Mouse (Mus musculus): ENCODE data around the gene Zpbp2. TPM values are rescaled to one million over a fixed set of nuclear protein-coding genes. Genes with fewer than 3 reads are reported as not detected.

Gene Zpbp2
- not detected in 2 replicates for polyA plus RNA-seq (2014; fragmentation: Nextera tagmentation; extraction: Ambion mirVana)

DNA sequence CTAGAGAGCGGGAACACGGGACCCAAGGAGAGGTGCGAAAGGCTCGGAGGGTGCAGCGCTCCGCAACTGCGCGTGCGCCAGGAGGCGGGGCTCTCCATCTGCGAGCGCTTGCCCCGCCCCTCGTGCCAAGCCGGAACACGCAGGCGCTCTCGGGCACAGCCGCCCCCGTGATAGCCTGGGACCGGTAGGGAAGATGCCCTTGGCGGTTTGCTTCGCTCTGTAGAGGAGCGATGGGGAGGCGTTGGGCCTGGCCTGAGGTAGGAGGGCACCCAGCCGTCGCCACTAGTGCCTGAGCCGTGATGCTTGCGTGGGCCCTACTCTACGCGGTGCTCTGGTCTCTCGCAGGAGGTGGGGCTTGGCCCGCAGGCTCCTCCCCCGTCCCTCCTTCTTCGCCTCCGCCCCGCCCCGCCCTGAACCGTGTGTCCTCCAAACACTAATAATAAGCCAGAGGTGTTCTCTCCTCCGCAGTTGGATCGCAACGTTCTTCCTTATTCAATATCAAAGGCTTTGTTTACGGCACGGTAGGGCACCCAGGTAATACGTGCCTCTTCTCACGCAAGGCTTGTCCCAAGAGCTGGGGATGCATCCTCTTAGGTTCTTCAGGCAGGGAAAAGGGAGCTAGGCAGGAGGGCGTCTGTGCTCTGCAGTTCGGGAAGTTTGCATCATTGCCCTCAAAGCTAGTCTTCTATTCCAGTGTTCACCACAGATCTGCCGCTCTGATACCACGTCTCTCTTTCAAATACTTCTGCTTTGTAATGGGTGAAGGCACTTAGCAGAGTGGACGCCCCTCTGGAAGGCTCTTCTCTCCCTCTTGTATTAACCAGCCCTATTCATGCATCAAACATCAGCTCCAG, at the start of gene Zpbp2:
TSS of gene Zpbp2 (plus strand) at position 123 of the 854 bp plus-strand sequence.
- peak; percentile 98 for ATAC-seq
- peak; percentile 95 for DNase-seq (ENCODE audit: low spot score)
- Histone ChIP-seq H3K9me3 (replicated peaks; ENCODE audit: control insufficient read depth, low read length) (no peaks in the 10 kb centered on the region), H3K4me1 (ENCODE audit: control insufficient read depth, insufficient read depth, low read length) (no peaks in the 10 kb centered on the region), H3K9ac (ENCODE audit: low read length) (peak within 1 kb of the TSS; percentile 71), H3K36me3 (ENCODE audit: control insufficient read depth, insufficient read depth, low read length) (no peaks in the 10 kb centered on the region), H3K27me3 (replicated peaks; ENCODE audit: control insufficient read depth, insufficient read depth, low read length) (peaks cover 38% of the 10 kb centered on the region), H3K27ac (ENCODE audit: low read depth, low read length) (peak within 1 kb of the TSS; percentile 63; the same call in 1 of the 2 replicates), H3K4me2 (ENCODE audit: low read length) (peak within 1 kb of the TSS; percentile 48), H3K4me3 (ENCODE audit: low read depth, low read length) (peak within 1 kb of the TSS; percentile 56)
- WGBS = under 1% methylated on average over 51 of the region's 51 CpGs

DNA sequence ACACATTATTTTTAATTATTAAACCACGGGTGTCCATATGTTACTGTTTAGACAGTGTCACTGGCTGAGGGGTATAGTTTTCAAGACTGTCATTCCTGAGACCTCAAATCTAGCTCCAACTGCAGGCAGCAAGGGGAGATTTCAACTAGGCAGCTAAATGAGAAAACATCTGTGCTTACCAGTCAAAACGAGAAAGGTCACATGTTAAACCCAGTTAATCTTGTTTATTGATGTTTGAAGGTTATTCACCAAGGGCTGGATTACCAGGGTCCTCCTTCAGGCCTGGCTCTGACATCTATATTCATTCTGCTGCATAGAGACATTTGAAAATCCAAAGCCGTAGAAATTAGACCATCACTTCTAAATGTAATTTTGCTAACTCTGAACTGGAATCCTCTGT, 46.0 kb upstream of the Zpbp2 start:
- Histone ChIP-seq H3K9me3 (replicated peaks; ENCODE audit: control insufficient read depth, low read length) (no peaks in the 10 kb centered on the region), H3K4me1 (ENCODE audit: control insufficient read depth, insufficient read depth, low read length) (no peaks in the 10 kb centered on the region), H3K36me3 (ENCODE audit: control insufficient read depth, insufficient read depth, low read length) (no peaks in the 10 kb centered on the region), H3K4me2 (ENCODE audit: low read length) (no peak overlapping the region), H3K27me3 (replicated peaks; ENCODE audit: control insufficient read depth, insufficient read depth, low read length) (peaks cover 6% of the 10 kb centered on the region), H3K4me3 (ENCODE audit: low read depth, low read length) (no peak overlapping the region), H3K9ac (ENCODE audit: low read length) (no peak overlapping the region), H3K27ac (ENCODE audit: low read depth, low read length) (no peak overlapping the region)
- DNase-seq (ENCODE audit: low spot score) = no peak
- WGBS = 73% methylated on average over 3 of the region's 3 CpGs
- no peak for ATAC-seq

DNA sequence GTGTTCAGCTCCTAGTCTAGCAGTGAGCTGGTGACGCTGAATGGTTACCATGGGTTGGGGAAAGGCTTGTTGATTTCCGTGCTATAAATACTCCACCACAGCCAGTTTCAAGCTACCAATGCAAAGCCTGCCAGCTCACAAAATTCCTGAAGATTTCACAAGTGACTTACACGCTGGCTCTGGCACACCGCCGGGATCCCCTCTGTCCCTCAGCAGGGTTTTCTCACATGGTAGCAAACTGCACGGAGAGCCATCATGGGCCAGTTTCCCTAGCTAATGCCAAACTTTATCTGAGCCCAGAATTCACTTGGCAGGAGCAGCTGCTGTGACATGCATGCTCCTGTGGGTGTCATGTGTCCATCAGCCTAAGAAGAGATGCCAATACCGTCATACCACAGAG, 41.5 kb upstream of the Zpbp2 start:
- 82% methylated on average over 7 of the region's 7 CpGs for WGBS
- no peak for ATAC-seq
- DNase-seq (ENCODE audit: low spot score) = peak; percentile 46
- Histone ChIP-seq H3K4me2 (ENCODE audit: low read length) (no peak overlapping the region), H3K27me3 (replicated peaks; ENCODE audit: control insufficient read depth, insufficient read depth, low read length) (no peaks in the 10 kb centered on the region), H3K4me1 (ENCODE audit: control insufficient read depth, insufficient read depth, low read length) (no peaks in the 10 kb centered on the region), H3K4me3 (ENCODE audit: low read depth, low read length) (no peak overlapping the region), H3K9ac (ENCODE audit: low read length) (no peak overlapping the region), H3K36me3 (ENCODE audit: control insufficient read depth, insufficient read depth, low read length) (no peaks in the 10 kb centered on the region), H3K27ac (ENCODE audit: low read depth, low read length) (no peak overlapping the region), H3K9me3 (replicated peaks; ENCODE audit: control insufficient read depth, low read length) (no peaks in the 10 kb centered on the region)

DNA sequence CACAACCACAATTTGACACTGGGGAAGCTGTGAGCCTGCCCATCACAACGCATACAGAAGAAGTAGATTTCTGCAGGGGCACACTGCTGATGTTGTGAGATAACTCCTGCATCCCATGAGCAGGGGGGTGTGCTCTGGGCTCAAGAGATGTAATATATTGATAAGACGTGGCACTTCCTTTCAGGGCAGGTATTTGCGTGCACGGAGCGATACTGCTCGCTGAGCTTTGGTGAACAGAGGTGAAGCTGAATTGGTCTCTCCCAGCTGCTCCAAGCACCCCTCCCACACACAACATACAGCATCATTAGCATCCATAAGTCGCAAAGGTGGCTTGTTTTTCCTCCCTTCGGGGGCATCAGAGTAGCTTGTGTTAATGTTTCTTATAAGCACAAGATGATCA, 40.8 kb upstream of the Zpbp2 start:
- Histone ChIP-seq H3K27ac (ENCODE audit: low read depth, low read length) (no peak overlapping the region), H3K9me3 (replicated peaks; ENCODE audit: control insufficient read depth, low read length) (no peaks in the 10 kb centered on the region), H3K27me3 (replicated peaks; ENCODE audit: control insufficient read depth, insufficient read depth, low read length) (no peaks in the 10 kb centered on the region), H3K4me2 (ENCODE audit: low read length) (no peak overlapping the region), H3K4me1 (ENCODE audit: control insufficient read depth, insufficient read depth, low read length) (no peaks in the 10 kb centered on the region), H3K9ac (ENCODE audit: low read length) (no peak overlapping the region), H3K4me3 (ENCODE audit: low read depth, low read length) (no peak overlapping the region), H3K36me3 (ENCODE audit: control insufficient read depth, insufficient read depth, low read length) (no peaks in the 10 kb centered on the region)
- DNase-seq (ENCODE audit: low spot score) = no peak
- 89% methylated on average over 8 of the region's 8 CpGs for WGBS
- no peak for ATAC-seq

DNA sequence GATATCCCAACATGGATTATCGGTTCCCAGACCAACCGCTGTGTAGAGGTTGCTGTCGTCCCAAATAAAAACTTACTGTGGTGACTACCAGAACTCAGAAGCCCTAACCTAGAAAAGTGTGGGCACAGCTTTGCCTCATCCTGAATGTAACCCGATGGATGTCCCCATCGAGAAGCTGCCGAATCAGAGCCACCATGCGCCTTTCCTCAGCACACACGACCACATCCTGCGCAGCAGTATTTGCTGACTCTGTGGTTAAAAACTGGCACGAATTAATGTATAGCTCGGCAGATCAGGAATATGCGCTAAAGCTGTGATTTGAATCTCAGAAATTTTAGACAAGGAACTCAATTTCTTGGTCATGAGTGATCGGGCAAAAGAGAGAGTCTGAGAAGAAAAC, 38.0 kb upstream of the Zpbp2 start:
- no peak overlapping the region for H3K4me2 ChIP-seq (ENCODE audit: low read length)
- H3K9me3 ChIP-seq (replicated peaks; ENCODE audit: control insufficient read depth, low read length) = no peaks in the 10 kb centered on the region
- no peaks in the 10 kb centered on the region for H3K36me3 ChIP-seq (ENCODE audit: control insufficient read depth, insufficient read depth, low read length)
- WGBS = 95% methylated on average over 13 of the region's 13 CpGs
- H3K9ac ChIP-seq (ENCODE audit: low read length) = no peak overlapping the region
- DNase-seq (ENCODE audit: low spot score) (no peak), ATAC-seq (no peak)
- no peaks in the 10 kb centered on the region for H3K4me1 ChIP-seq (ENCODE audit: control insufficient read depth, insufficient read depth, low read length)
- H3K27me3 ChIP-seq (replicated peaks; ENCODE audit: control insufficient read depth, insufficient read depth, low read length) = no peaks in the 10 kb centered on the region
- H3K27ac ChIP-seq (ENCODE audit: low read depth, low read length) = no peak overlapping the region
- H3K4me3 ChIP-seq (ENCODE audit: low read depth, low read length) = no peak overlapping the region

DNA sequence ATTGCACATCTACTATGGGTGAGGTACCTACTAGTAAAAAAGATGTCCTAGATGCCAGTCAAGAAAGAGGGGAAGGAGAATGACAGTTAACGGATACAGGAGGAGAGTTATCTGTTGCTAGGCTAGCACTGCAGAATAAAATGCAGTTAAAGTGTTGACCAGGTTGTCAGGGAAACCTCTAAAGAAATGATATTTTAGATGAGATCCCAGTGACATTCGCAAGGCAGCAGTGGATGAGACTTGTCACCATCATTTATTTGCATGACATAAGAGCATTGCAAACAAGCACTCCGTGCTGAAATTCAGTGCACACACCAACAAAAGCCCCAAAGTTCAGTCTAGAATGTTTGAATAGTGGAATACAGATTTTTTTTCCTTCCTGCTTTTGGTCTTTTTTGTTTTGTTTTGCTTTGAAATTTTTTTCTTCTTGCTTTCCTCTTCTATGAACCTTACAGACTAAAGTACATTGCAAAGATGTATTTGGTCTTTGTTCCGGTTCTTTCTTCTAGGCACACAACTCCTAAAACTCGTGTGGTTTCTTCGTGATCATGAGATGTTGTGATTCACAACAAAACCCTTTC, 37.5 kb upstream of the Zpbp2 start:
- H3K9ac ChIP-seq (ENCODE audit: low read length) = no peak overlapping the region
- no peaks in the 10 kb centered on the region for H3K27me3 ChIP-seq (replicated peaks; ENCODE audit: control insufficient read depth, insufficient read depth, low read length)
- H3K9me3 ChIP-seq (replicated peaks; ENCODE audit: control insufficient read depth, low read length) = no peaks in the 10 kb centered on the region
- 57% methylated on average over 6 of the region's 6 CpGs for WGBS
- no peaks in the 10 kb centered on the region for H3K36me3 ChIP-seq (ENCODE audit: control insufficient read depth, insufficient read depth, low read length)
- no peak overlapping the region for H3K27ac ChIP-seq (ENCODE audit: low read depth, low read length)
- H3K4me3 ChIP-seq (ENCODE audit: low read depth, low read length) = no peak overlapping the region
- H3K4me1 ChIP-seq (ENCODE audit: control insufficient read depth, insufficient read depth, low read length) = no peaks in the 10 kb centered on the region
- DNase-seq (ENCODE audit: low spot score) = no peak
- H3K4me2 ChIP-seq (ENCODE audit: low read length) = no peak overlapping the region
- ATAC-seq = no peak

DNA sequence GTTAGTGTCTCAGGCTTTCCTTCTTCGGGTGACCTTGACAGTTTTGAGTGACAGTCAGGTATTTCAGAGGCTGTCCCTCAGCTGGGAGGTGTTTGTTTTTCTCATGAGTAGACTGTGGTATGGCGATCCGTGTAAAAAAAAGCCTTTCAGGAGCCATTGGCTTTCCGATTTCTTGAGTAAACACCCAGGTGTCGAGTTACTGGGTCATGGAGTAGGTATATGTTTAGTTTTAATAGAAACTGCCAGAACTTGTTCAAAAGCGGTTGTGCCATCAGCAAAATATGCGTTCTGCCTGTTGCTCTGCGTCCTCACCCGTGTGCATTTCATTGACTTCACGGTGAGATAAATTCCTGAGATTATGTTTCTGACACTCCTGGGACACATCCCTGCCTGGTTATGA, 30.4 kb upstream of the Zpbp2 start:
- 66% methylated on average over 10 of the region's 10 CpGs for WGBS
- Histone ChIP-seq H3K4me1 (ENCODE audit: control insufficient read depth, insufficient read depth, low read length) (no peaks in the 10 kb centered on the region), H3K4me2 (ENCODE audit: low read length) (no peak overlapping the region), H3K9ac (ENCODE audit: low read length) (no peak overlapping the region), H3K9me3 (replicated peaks; ENCODE audit: control insufficient read depth, low read length) (no peaks in the 10 kb centered on the region), H3K4me3 (ENCODE audit: low read depth, low read length) (no peak overlapping the region), H3K27me3 (replicated peaks; ENCODE audit: control insufficient read depth, insufficient read depth, low read length) (no peaks in the 10 kb centered on the region), H3K27ac (ENCODE audit: low read depth, low read length) (no peak overlapping the region), H3K36me3 (ENCODE audit: control insufficient read depth, insufficient read depth, low read length) (no peaks in the 10 kb centered on the region)
- no peak for DNase-seq (ENCODE audit: low spot score)
- no peak for ATAC-seq

DNA sequence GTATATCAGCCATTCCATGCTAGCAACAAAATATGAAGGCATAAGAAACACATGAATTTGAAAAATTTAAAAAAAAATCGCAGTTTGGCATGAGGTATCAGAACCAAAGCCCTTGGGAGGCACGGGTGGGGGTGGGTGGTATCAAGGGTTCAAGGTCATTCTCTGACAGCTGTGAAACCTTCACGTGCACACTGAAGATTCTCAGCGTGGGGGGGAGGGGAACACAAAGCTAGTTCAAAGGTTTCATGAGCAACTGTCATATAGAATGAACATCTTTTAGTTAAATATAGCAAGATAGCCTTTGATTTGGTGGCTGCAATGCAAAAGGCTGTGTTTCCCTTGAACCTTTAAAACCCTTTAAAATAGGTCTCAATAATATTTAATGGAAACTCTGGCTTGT, 25.8 kb upstream of the Zpbp2 start:
- no peak overlapping the region for H3K27ac ChIP-seq (ENCODE audit: low read depth, low read length)
- no peaks in the 10 kb centered on the region for H3K36me3 ChIP-seq (ENCODE audit: control insufficient read depth, insufficient read depth, low read length)
- H3K4me2 ChIP-seq (ENCODE audit: low read length) = no peak overlapping the region
- DNase-seq (ENCODE audit: low spot score) = no peak
- no peaks in the 10 kb centered on the region for H3K27me3 ChIP-seq (replicated peaks; ENCODE audit: control insufficient read depth, insufficient read depth, low read length)
- no peak overlapping the region for H3K4me3 ChIP-seq (ENCODE audit: low read depth, low read length)
- H3K9me3 ChIP-seq (replicated peaks; ENCODE audit: control insufficient read depth, low read length) = no peaks in the 10 kb centered on the region
- no peaks in the 10 kb centered on the region for H3K4me1 ChIP-seq (ENCODE audit: control insufficient read depth, insufficient read depth, low read length)
- ATAC-seq = no peak
- 65% methylated on average over 4 of the region's 4 CpGs for WGBS
- no peak overlapping the region for H3K9ac ChIP-seq (ENCODE audit: low read length)

DNA sequence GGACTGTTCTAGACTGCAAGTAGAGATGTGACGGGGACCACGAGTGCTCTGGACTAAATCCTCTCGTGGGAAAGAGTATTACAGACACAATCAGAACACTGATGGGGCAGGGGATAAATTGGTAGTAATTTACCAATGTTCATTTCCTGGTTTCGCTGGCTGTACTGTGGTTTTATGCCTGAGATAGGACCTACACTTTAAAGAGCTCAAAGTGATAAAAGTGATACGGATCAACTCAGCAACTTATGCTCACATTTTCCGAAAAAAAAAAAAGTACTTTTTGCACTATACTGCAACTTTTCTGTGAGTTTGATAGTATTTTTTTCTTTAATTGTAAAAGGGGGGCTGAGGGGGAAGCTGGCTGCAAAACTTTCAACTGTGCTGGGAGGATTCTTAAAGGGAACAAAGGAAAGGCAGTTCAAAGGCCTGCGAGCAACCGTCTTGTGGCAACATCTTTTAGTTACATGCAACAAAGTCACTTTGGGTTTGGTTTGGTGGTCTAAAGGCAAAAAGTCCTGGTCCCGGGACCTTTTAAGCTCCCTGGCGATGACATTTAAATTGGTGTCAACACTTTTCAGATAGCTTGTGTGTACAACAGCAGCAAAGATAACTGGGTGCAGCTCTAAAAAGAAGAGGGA, 24.0 kb upstream of the Zpbp2 start:
- 73% methylated on average over 10 of the region's 10 CpGs for WGBS
- no peak overlapping the region for H3K4me3 ChIP-seq (ENCODE audit: low read depth, low read length)
- H3K9me3 ChIP-seq (replicated peaks; ENCODE audit: control insufficient read depth, low read length) = no peaks in the 10 kb centered on the region
- H3K4me2 ChIP-seq (ENCODE audit: low read length) = no peak overlapping the region
- H3K4me1 ChIP-seq (ENCODE audit: control insufficient read depth, insufficient read depth, low read length) = no peaks in the 10 kb centered on the region
- no peak for DNase-seq (ENCODE audit: low spot score)
- no peak overlapping the region for H3K9ac ChIP-seq (ENCODE audit: low read length)
- H3K27ac ChIP-seq (ENCODE audit: low read depth, low read length) = no peak overlapping the region
- no peak for ATAC-seq
- no peaks in the 10 kb centered on the region for H3K27me3 ChIP-seq (replicated peaks; ENCODE audit: control insufficient read depth, insufficient read depth, low read length)
- no peaks in the 10 kb centered on the region for H3K36me3 ChIP-seq (ENCODE audit: control insufficient read depth, insufficient read depth, low read length)

Data from forebrain, embryonic 14.5 days (tissue).